Mouse (Mus musculus): ENCODE results near the gene Cdk13.

Gene Cdk13

DNA sequence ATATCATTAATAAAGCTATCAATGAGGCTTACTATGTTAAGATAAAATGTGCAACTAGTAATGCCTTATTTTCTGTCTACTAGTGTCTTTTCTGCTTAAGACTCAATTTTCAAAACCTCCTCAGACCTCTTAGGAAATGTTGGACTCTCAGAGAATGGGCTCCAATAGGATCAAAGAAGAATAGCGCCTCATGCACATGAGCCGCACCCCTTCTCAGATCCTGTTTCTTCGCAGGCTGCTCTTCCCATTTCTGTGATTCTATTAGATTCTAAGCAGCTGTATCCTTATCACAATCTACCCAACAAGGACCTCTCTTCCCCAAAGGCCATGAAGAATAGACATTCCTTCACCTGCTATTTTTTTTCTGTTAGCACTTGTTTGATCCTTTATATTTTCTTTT lies 76.1 kb downstream of the Cdk13 start:
- no peak for DNase-seq

DNA sequence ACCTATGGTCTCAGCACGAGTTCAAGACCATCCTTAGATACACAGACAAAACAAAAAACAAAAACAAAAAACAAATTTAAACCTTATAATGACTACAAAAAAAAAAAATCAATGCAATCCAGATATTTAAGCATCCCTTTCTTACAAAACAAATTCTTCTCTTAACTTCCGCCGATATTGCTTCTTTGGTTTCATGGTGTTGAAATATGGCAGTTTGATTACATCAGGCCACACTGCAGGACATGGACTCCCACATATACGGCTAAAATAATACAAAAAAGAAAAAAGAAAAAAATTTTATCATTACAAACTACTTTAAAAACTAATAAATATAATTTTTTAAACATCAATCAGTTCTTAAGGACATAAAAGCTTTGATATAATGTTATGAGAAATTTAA lies 77.0 kb downstream of the Cdk13 start:
- no peak for DNase-seq

DNA sequence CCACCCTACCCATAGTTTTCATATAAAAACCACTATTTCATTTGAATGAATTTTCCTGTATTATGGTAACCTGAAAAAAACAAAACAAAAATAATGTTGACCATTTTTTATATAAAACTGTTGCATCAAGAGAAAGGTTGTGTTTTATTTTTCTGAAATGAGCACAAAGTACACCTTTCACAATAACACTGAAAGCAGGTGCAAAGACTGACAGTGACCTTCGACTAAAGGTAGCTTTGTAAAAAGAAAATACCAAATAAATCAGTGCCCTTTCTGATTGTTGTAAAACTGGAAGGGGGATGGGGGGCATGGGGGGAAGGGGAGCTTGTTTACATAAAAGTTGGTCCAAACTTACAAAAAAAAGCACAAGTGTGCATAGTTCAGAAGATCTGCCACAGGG lies 87.5 kb downstream of the Cdk13 start:
- no peak for DNase-seq

DNA sequence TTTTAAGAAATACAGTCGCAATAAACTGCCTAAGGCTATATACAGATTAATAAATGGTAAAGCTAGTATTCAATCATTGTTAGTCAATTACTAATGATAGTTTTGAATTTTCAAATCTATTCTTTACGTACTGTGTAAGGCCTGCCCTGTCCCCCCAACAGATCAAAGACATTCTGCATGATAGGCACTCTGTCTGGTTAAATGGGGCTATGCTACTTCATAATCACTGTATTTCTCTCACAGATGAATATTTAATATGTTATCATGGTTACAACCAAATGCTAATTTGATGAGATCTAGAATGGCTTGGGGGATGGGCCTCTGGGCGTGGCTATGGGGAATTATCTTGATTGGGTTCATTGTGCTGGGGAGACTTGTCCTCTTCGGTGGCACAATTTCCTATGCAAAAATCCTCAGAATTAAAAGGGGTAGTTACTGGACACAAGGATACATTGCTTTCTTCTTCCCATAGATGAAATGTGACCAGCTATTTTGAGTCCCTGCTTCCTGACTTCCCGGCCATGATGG lies 96.0 kb downstream of the Cdk13 start:
- DNase-seq = no peak

DNA sequence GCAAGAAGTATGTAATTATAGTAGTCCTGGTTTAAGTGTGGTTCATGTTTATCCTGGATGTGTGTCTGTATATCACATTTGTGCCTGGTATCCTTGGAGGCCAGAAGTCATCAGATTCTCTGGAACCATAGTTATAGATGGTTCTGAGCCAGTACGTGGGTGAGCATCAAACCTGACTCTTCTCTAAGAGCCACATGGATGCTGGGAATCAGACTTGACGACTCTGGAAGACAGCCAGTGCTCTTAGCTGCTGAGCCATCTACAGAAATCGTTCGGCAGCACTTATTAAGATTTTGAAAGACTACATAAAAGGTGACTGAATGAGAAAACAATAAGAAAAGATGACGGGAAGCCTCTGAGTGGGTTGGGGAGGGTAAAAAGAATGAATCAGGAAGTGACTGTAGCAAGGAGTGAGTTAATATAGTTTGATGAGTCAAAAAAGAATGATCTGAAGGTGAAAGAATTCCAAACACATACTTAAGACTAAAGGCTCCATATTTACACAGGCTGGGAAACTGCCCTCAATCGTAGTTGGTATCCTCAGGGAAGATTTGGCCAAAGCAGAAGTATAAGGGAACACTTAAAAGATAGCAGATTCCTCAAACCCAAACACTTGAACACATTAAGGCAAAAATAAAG lies 99.6 kb downstream of the Cdk13 start:
- DNase-seq = no peak

DNA sequence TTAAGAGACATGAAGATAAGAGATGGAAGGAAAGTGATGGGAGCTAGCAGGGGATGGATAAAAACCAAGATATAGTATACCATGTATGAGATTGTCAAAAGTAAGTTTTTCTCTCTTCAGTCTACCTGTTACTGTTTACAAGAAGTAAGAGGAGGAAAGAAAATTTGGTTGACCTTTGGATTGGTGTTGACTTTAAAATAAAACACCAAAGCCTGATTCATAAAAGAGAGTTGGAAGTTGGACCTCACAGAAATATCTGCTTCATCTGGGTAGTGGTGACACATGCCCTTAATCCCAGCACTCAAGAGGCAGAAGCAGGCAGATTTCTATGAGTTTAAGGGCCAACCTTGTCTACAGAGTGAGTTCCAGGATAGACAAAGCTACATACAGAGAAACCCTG lies 102.6 kb downstream of the Cdk13 start:
- no peak for DNase-seq

DNA sequence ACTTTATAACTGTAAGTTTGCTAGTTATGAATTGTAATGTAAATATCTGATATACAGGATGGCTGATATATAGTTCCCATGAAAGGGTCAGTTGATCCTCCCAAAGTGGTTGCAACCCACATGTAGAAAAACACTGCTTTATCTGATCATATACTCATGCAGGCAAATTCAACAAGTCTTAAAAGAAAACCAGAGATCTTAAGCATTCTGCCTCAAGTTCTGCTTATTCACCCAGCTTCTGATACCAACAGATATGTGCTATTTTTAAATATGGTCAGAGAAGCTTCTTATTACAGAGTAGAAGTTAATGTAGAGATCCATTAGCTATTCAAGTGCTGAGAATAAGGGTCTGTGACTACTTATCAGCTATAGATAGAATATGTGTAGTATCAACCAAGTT lies 103.6 kb downstream of the Cdk13 start:
- DNase-seq = no peak

DNA sequence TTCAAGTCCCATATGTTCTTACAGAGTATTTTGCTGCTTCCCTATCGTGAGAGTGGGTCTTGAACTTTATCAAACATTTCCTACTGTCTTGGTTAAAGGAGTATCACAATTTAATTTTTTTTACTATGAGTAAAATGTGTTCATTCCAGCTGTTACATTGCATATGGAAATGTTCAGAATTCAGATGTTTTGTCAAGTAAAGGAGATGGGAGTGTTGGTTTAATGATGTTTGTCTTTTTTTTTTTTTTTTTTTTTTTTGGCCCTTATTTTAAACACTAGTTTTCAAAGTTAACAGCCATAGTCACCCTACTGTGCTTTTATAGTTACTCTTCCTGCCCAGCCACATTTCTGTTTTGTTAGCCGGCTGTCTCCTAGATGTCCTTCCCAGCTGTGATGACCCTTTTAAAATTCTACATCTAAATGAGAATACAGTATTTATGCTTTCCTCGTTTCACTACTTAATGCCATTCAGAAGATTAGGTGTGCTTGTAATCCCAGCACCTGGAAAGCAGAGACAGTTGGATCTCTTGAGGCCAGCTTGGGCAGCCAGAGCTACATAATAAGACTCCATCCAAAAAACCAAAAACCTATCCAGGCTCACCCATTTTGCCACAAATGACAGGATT lies 104.7 kb downstream of the Cdk13 start:
- DNase-seq = no peak

DNA sequence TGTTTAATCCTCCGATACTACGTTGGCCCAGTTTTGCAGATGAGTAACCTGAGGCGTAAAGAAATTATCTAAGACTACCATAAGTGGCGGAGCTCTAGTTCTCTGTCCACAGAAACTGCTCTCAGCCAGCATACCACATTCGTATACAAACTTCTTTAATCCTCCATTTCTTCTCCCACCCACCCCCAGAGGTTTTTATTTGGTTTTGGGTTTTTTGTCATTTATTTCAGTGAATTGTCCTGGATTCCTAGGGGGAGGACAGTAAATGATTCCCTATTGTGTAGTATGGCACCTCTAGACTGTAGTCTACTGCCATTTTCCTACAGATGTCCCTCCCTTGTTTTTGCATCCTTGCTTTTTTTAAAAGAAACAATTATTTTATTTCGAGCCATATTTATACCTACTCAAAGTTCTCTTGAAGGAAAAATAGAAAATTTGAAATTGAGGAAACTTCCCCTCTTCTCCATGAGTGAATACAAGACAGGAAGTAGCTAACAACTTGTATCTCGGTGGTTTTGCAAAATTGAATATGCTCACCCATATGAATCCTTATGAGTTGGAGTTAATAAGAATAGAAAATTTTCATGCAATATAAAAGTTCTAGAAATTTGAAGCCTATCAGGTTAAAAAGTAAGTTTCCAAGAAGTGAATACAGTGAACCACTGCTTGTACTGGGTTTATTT lies 108.9 kb downstream of the Cdk13 start:
- DNase-seq = no peak

DNA sequence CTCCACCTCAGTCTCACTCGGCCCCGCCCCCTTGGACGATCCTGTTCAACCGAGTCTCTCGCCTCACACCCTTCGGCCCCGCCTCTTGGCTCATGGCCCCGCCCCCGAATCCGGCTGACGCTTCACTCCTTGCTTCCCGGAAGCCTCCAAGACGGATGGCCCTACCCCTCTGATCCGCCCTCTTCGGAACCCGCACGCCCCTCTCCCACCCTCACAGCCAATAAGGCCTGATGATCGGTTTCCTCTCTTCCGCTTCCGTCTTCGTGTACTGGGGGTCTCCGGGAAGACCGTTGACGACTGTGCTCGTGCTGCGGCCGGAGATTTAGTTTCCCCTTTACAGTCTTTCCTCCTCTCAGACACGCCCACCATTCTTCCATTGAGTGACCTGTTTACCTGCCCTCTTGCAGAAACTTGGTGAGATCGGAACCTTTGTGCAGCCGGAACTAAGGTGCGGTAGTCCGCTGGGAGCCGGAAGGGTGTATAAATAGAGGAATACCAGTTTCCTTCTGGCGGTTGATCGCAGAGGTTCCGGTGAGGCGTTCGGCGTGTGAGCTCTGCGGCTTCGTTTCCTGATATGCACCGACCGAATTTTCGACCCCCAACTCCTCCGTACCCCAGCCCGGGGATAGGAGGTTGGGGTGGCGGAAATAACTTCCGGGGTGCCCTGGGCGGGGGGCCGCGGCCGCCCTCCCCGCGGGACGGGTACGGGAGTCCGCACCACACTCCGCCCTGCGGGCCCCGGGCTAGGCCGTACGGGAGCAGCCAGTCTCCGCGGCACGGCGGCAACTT lies 109.8 kb downstream of the Cdk13 start, which contains the start of the genes Mplkip and Sugct:
Mplkip (plus strand) TSS at position 282 of the 789 bp plus-strand sequence.
Sugct (minus strand) TSS at position 643 of the 789 bp plus-strand sequence.
- peak; percentile 100 for DNase-seq

DNA sequence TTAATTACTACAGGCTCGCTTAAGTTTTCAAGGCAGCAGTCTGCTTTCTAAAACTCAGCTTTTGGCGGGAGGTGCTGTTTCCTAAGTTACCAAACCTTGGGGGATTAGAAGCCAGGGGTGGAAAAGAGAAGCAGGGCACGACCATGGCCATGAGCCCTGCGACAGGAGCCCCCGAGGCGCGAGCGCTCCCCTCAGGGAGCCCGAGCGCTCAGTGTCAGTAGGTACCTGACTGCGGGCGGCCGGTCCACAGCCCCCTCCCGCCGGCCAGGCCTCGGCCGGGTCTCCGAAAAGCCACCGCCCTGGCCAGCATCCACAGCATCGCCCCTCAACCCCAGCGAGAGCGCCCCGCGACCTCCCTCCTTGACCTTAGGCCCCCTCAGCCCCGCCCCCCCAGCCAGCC lies 110.5 kb downstream of the Cdk13 start:
- no peak for DNase-seq

DNA sequence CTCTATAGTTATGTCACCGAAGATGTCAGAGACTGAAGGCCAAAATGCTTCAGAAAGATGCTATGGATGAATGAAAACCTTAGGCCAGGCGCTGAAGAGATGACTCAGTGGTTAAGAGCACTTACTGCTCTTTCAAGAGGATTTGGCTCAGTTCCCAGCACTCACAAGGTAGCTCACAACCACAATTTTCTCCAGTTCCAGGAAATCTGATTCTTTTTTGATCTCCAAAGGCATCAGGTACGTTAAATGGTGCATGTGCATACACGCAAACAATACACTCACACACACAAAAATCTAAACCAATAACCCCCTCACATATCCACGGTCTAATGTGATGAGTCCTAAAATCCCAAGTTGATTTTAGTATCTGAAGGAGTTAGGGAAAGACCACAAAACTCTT lies 111.1 kb downstream of the Cdk13 start:
- DNase-seq = peak in 1 of 2 experiments; percentile 19

DNA sequence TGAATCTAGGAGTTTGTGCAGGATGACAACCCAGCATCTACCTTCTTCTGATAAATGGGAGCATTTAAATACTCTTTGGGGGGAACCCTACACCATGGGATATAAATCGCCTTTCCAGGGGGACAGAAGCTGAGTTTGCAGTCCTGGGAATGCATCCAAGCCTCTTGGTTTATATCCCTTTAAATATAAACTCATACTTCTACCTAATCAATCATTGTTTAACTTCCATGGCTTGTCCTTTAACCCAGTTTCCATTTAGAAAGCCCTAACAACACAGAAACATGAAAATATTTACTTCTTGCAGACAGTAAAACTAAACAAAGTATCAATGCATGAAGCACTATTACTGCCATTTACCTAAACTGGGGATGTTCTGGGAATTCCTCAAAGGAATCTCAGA lies 113.5 kb downstream of the Cdk13 start:
- DNase-seq = no peak

DNA sequence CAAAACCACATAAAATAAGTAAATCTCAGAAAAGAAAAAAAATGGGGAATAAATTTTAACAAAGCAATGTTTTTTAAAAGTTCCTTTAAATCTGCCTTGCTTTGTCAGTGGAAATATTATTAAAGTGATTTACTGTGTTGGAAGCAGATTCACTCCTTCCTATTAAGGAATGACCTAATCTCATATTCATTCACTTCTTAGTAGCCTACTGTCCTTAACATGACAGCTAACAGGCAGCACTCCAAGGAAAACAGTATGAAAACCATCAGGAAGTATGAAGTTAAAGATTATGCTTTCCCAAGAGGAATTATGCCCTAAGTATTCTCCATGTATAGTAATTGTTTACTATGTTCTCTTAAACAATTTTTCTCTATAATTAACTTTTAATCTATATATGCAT lies 114.2 kb downstream of the Cdk13 start:
- DNase-seq = no peak

DNA sequence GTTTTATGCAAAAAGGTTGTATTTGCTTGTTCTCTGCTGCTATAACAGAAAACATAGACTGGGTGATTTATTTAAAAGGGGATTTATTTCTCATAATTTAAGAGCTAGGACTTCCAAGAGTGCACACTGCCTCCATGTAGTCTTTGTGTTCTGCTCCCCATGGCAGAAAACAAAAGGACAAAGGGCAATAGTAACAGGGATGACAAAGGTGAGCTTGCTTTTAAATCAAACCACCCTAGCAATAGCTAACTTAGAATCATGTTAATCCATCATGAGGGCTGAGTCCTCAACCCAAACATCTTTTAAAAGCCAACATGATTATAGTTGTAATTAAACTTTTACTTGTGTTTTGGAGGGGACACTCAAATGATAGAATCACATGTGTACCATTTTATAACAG lies 115.4 kb downstream of the Cdk13 start:
- DNase-seq = no peak

DNA sequence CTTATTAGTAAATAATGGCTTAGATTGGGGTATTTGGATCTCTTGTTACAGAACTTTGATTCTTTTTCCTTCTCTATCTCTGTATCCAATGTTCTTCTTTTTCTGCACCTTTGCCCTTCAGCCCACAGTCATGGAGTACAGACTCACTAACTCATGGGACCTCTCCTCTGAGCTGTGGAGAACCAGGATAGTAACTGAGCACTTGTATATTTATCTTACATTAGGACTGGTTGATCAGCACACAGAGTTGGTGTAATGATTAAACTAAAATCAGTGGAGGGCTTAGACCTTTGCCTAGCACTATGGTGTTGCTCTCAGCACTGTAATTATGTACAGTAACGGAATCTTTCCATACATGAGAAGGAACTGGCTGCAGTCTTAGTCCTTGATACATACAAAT lies 133.8 kb downstream of the Cdk13 start:
- DNase-seq = no peak

DNA sequence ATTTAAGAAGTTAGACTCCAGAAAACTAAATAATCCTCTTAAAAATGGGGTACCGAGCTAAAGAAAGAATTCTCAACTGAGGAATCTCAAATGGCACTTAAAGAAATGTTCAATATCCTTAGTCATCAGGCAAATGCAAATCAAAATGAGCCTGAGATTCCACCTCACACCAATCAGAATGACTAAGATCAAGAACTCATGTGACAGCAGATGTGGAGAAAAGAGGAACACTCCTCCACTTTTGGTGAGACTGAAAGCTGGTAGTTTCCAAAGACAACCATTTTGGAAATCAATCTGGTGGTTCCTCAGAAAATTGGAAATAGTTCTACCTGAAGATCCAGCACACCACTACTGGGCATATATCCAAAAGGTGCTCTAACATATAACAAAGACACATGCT lies 137.5 kb downstream of the Cdk13 start:
- DNase-seq = no peak

All from cerebellum, adult 18-20 months (tissue).